Mouse (Mus musculus): Measurements from ENCODE around the gene Tspan2. TPM values are rescaled to one million over a fixed set of nuclear protein-coding genes. Genes with fewer than 3 reads are reported as not detected.

Tspan2 gene
- polyA plus RNA-seq, 2 experiments from 2014 or later, result 1.0 to 1.8 TPM

GRCm38 (mm10) chr3:102782618-102783017, 48.3 kb downstream of the Tspan2 start, which contains the start of gene Tshb:
Tshb (minus strand) TSS chr3:102782718.
- no peak for ATAC-seq

- no peak for ATAC-seq
Measured at GRCm38 (mm10) chr3:102787369-102787768, 53.0 kb downstream of the Tspan2 start.

GRCm38 (mm10) chr3:102803937-102804336, 69.6 kb downstream of the Tspan2 start:
- peak; percentile 88 for ATAC-seq

DNA sequence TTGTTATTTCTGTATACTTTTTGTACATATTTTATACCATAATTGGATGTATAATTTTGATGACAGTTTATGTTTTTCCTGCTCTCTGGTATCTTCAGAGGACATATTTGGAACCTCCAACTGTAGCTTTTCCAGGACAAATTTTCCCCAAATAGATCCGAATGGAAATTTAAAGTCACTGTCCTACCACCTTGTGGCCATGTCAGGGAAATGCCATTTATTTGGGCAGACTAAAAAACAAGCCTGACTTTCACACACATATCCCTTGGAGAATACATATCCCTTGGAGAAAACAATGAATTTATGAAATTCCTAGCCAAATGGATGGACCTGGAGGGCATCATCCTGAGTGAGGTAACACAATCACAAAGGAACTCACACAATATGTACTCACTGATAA, 108.1 kb downstream of the Tspan2 start:
- no peak for ATAC-seq

DNA sequence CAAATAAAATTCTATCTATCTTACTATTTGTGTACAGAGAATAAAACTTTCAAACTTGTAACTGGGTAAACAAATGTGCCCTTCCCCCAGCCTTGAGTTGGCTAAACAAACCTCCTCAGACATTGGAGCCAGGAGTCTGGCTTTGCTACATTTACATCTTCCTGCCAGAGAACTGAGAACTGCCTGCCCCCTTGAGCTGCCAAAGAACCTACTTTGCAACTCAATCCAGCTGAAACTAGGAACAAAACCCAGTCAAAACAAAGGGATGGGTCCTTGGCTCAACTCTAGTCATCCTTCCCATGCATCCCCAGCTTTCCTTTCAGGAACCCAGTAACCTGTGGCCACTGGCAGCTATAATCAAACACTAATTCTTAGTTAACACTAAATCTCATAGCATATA, 114.3 kb downstream of the Tspan2 start:
- ATAC-seq, result no peak

Other genes with a start within 250 kb of the Tspan2 start
- gene Tshb, start 48.2 kb downstream of the Tspan2 start, polyA plus RNA-seq (2017; shearing (Covaris generic)), result under 1 TPM in 1 of 2 experiments, not detected in 1; 0.17 TPM
- gene Sycp1, start 201.6 kb downstream of the Tspan2 start, polyA plus RNA-seq (2017; shearing (Covaris generic)), result under 1 TPM in 1 of 2 experiments, not detected in 1; 0.33 TPM
- not detected for gene Nr1h5, start 229.6 kb downstream of the Tspan2 start, polyA plus RNA-seq (2017; shearing (Covaris generic))

Data from activated CD4-positive, CD25-positive, alpha-beta regulatory T cell, adult 4 months (primary cell).